Mouse (Mus musculus): Measurements from ENCODE around the gene Unk.
"Not testable (repeated sequence)": the region's sequence is repeated elsewhere in the genome, so short reads cannot be mapped to it uniquely, and the experiment has no call there.

The Unk gene

GRCm38 (mm10) chr11:116010948-116011347 is 19.2 kb upstream of the Unk start:
- no peak for DNase-seq (ENCODE audit: low spot score in 2 of 2)

DNA sequence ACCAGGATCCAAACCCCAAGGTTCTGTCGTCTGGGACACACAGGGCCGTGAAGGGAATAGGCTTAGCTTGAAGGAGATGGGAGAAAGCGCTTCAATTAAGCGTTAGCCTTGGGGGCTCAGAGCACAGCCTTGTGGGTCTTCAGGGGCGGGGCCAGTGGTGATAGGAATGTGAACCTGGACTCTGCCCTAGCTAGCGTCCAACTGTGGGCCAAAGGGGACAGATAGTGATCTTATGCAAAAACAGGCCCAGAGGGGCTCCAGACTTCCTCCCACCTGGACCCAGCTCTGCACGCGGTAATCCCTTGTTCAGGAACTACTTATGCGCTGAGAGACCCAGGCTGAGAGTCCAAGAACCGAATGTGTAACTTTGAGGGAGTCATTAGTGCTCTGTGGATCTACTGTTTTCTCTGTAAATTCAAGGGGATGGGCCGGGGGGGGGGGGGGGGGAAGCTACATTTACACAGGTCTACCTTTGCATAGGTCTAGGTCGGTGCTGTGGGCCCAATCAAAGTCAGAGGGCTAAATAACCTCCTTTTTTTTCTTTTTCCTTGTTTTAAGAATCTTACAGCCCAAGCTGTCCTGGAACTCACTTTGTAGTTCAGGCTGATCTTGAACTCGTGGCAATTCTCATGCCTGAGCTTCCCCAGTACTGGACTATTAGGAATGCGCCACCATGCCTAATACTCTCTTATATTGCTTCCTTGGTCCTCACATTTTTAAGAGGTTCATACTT is 18.4 kb upstream of the Unk start:
- no peak for DNase-seq (ENCODE audit: low spot score in 2 of 2)

DNA sequence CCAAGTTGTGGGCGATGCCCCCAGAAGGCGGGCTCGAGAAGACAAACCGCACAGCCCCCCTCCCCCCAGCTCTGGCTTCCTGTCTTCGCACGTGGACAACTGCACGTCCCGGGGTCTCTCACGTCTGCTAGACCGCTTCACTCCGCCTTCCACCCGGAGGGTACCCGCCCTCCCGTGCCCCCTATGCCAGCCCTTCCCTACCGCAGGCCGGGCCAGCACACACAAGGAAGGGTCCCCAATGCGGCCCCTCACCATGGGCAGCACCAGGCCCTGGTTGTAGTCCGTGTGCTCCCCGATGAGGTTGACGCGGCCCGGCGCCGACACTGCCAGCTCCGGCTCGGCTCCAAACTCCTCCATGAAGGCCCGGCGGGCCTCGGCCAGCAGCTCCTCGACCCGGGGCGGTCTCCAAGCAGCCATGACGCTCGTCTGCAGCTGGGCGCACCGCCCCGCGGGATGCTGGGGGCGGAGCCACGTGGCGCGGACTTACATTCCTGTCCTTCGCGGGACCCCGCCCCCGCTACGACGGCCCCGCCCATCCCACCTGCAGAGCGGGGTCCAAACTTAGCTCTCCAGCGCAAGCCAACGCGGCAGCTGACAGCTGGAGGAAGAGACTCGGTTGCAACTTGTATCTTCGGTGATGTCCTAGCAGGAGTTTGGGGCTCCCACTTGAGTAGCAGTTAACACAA is 17.7 kb upstream of the Unk start, which contains the start of gene Galk1:
Gene Galk1 (minus strand): TSS at position 458 of the 686 bp plus-strand sequence.
- peak; percentile 87 to 88 for DNase-seq (ENCODE audit: low spot score in 2 of 2)

DNA sequence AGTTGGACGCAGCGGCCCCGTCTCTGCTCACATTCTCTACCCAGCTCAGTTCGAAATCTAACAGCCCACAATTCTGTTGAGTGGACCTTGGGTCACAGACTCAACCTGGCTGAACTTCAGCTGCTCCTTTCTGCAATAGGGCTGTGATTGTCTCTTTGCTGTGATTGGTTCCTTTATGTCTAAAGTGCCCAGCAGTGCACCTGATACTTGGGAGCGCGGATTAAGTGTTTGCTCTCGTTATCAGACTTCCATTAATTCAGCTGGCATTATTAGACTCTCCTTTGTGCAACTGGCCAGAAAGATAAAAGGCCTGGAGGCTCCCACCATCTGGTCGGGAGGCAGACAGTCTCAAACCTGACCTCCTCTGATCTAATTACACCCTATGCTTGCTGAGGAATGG is 15.3 kb upstream of the Unk start:
- no peak for DNase-seq (ENCODE audit: low spot score in 2 of 2)

DNA sequence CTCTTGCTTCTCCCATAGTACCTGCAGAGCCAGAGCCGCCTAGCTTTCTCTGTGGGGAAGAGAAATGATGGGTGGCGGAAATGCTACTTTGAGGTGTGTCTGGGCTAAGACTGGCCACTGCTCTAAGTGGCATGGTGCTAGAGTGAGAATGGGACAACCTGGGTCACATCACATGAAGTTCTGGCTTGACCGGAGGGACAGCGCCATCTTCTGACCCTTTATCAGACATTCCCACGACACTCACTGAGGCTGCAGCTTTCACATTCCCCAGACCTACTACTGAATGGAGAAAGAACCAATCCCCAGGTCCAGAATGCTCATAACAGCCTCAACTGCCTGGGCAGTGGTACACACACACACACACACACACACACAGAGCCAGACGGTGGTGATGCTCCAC is 12.0 kb upstream of the Unk start:
- DNase-seq (ENCODE audit: low spot score in 2 of 2), result peak in 1 of 2 experiments; percentile 44

DNA sequence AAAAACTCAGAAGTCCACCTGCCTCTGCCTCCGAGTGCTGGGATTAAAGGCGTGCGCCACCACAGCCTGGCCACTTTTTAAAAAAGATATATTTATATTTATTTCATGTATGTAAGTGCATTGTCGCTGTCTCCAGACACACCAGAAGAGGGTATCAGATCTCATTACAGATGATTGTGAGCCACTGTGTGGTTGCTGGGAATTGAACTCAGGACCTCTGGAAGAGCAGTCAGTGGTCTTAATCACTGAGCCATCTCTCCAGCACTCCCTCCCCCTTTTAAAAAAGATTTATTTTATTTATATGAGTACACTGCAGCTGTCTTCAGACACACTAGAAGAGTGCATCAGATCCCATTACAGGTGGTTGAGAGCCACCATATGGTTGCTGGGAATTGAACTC is 11.3 kb upstream of the Unk start:
- DNase-seq (ENCODE audit: low spot score in 2 of 2), result not testable (repeated sequence)

DNA sequence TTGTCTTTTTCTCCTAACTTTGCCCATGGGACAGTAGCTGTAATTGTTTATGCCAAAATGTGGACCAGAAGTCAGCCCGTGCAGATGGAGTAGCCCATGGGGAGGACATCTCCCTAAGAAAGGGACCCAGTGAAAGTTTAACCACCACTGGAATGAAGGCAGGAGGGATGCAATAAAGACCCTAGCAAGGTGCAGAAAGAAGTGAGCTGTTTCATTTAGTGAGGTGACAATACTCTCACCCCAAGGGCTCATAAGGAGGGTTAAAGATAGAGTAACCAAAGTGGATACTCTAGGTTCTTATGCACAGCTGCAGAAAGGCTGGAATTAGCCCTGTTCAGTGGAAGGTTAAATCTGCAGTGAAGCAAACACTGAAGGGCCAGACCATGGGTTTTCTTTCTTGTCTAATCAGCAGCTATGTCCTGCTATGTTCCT is 10.7 kb upstream of the Unk start:
- DNase-seq (ENCODE audit: low spot score in 2 of 2), result no peak

DNA sequence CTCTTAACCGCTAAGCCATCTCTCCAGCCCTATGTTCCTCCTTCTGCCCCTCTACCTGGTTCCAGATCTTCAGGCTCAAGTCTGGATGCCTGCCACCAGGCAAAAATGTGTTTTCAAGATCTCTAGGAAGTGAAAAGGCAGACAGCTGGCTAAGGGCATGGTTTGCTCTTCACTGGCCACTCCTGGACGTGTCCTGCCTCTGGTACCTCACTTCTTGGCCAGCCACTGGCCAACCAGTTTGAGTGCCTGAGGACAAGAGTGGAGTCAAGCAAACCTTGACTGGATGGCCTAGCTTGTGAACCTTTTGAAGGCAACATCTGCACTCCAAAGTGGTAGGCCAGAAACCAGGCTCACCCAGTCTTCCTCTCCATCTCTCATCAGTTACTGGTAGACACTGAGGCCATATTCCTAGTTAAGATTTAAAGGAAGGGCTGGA is 10.1 kb upstream of the Unk start:
- peak in 1 of 2 experiments; percentile 34 for DNase-seq (ENCODE audit: low spot score in 2 of 2)

DNA sequence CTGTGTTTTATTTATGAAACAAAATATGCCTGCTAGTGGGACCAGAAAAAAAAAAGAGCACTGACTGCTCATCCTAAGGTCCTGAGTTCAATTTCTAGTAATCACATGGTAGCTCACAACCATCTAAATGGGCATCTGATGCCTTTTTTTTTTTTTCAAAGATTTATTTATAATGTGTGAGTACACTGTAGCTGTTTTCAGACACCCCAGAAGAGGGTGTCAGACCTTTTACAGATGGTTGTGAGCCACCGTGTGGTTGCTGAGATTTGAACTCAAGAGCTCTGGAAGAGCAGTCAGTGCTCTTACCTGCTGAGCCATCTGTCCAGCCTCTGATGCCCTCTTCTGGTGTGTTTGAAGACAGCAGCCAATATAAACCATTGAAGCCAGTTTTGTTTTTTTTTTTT is 9.6 kb upstream of the Unk start:
- DNase-seq (ENCODE audit: low spot score in 2 of 2), result peak in 1 of 2 experiments; percentile 31

GRCm38 (mm10) chr11:116021328-116022220 is 8.5 kb upstream of the Unk start:
- DNase-seq (ENCODE audit: low spot score in 2 of 2), result no peak

DNA sequence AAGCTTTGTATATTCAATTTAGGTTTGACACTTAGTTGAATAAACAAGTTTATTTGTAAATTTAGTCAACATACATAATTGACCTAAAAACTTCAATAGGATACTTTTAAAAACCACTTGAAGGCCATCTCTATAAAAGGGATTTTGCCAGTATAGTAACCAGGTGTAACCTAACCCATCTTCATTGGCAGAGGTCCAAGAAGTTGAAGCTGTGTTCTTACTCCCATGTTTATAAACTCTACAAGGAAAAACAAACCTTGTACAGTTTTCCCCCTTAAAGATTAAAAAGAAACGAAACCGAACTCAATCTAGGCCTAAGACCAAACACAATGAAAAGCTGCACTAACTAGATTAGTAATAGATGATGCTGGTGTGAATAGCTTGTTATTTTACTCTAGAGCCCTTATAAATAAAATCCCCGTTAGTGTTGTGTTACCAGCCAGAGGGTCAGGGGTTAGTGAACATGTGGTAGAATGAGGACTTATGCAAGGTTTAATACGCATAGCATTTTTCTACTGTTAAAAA is 7.8 kb upstream of the Unk start:
- DNase-seq (ENCODE audit: low spot score in 2 of 2), result no peak

GRCm38 (mm10) chr11:116023074-116023770 is 6.9 kb upstream of the Unk start:
- DNase-seq (ENCODE audit: low spot score in 2 of 2), result peak in 1 of 2 experiments; percentile 35

DNA sequence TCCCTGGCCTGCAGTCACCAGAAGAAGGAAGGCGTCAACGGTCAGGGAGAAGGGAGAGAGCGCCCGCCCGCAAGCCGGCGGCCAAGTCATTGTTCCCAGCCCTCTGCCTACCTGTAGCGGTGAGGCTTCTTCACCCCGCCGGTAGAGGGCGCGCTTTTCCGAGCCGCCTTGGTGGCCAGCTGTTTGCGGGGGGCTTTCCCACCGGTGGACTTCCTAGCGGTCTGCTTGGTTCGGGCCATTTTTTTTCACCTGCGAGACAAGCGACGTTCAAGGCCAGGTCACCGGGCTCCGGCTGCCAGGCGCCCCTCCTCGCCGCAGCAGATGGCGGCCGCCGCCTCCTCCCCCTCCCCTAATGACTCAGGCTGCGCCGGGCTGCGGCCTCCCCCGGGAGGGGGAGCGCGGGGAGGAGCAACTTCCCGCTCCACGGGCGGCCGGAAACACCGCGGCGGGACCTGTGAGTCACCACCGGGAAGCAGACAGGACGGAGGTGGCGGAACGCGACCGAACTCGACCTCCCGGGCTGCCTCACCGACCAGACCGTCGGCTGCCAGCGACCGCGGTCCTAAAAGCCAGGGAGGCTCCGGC is 6.3 kb upstream of the Unk start:
- peak; percentile 80 to 85 for DNase-seq (ENCODE audit: low spot score in 2 of 2)

GRCm38 (mm10) chr11:116024356-116024808 is 5.7 kb upstream of the Unk start:
- peak; percentile 98 to 99 for DNase-seq (ENCODE audit: low spot score in 2 of 2)

- DNase-seq (ENCODE audit: low spot score in 2 of 2), result no peak
Measured at GRCm38 (mm10) chr11:116025056-116025845, 4.9 kb upstream of the Unk start.

DNA sequence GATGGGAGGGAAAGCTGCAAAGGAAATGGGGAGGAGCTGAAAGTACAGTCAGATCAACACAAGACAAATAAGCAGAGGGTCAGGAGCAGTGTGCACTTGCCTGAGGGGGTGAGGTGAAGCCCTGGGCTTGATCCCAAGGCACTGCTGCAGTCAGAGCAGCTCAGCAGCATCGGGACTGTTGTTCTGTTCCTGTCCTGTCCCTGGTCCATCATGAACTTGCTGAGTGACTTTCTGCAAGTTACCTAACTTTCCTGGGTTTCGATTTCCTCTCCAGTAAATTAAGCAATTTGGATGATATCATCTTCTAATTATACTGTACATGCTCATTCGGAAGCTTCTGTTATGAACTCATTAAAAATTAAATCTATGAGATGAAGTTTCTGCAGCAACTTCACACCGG is 2.4 kb upstream of the Unk start, which contains the start of gene H3f3b:
Gene H3f3b (minus strand): TSS at position 207 of the 400 bp plus-strand sequence.
- no peak for DNase-seq (ENCODE audit: low spot score in 2 of 2)

GRCm38 (mm10) chr11:116028177-116028865 is 1.8 kb upstream of the Unk start:
- DNase-seq (ENCODE audit: low spot score in 2 of 2), result no peak

GRCm38 (mm10) chr11:116029086-116029865 is 846 bp upstream of the Unk start:
- no peak for DNase-seq (ENCODE audit: low spot score in 2 of 2)

Measured in right cerebral cortex, postnatal 10 days (tissue).